Mouse (Mus musculus): Measurements from ENCODE around the gene Rad51b. TPM values are rescaled to one million over a fixed set of nuclear protein-coding genes. Genes with fewer than 3 reads are reported as not detected.

The Rad51b gene
- polyA plus RNA-seq, 1 experiment from 2014 or later: 3.9 TPM

- H3K27ac ChIP-seq: peak overlapping the region; percentile 51; the same call in 1 of the 2 replicates
- no peak overlapping the region for H3K4me3 ChIP-seq (replicated peaks; ENCODE audit: low read depth, low read length)
- H3K36me3 ChIP-seq (ENCODE audit: insufficient read depth, low read length): no peaks in the 10 kb centered on the region
- H3K4me1 ChIP-seq (replicated peaks; ENCODE audit: insufficient read depth, low read length): peaks cover 10% of the 10 kb centered on the region; the same call in 1 of the 2 replicates
- no peak overlapping the region for H3K4me2 ChIP-seq (ENCODE audit: low read length)
- DNase-seq (ENCODE audit: low spot score) (peak; percentile 86), ATAC-seq (replicated peaks; ENCODE audit: low FRiP score, low read depth) (no peak)
- TF ChIP-seq CTCF (IDR thresholded peaks at IDR 0.05; ENCODE audit: low read depth): no peak
- H3K9me3 ChIP-seq (replicated peaks; ENCODE audit: low read length): no peaks in the 10 kb centered on the region
- WGBS: 54% methylated on average over 5 of the region's 5 CpGs
- H3K9ac ChIP-seq (ENCODE audit: low read depth, low read length): 0 out of 2 replicates have a peak overlapping the region, but pooled peaks have one; percentile 8
- H3K27me3 ChIP-seq (ENCODE audit: insufficient read depth, low read length): no peaks in the 10 kb centered on the region
Measured at GRCm38 (mm10) chr12:79615717-79616316, 318.7 kb downstream of the Rad51b start.

- WGBS: 97% methylated on average over 1 of the region's 1 CpGs
- ATAC-seq (replicated peaks; ENCODE audit: low FRiP score, low read depth) (no peak), DNase-seq (ENCODE audit: low spot score) (no peak)
- Histone ChIP-seq H3K27ac (no peak overlapping the region), H3K4me1 (replicated peaks; ENCODE audit: insufficient read depth, low read length) (0 out of 2 replicates have a peak, but pooled peaks cover 6% of the 10 kb centered on the region), H3K4me2 (ENCODE audit: low read length) (no peak overlapping the region), H3K9me3 (replicated peaks; ENCODE audit: low read length) (no peaks in the 10 kb centered on the region), H3K9ac (ENCODE audit: low read depth, low read length) (no peak overlapping the region), H3K36me3 (ENCODE audit: insufficient read depth, low read length) (no peaks in the 10 kb centered on the region), H3K27me3 (ENCODE audit: insufficient read depth, low read length) (no peaks in the 10 kb centered on the region), H3K4me3 (replicated peaks; ENCODE audit: low read depth, low read length) (no peak overlapping the region)
- TF ChIP-seq CTCF (IDR thresholded peaks at IDR 0.05; ENCODE audit: low read depth): peak; percentile 32
Measured at GRCm38 (mm10) chr12:79619009-79619408, 321.9 kb downstream of the Rad51b start.

- DNase-seq (ENCODE audit: low spot score): no peak
- 0 out of 2 replicates have a peak, but pooled peaks cover 3% of the 10 kb centered on the region for H3K4me1 ChIP-seq (replicated peaks; ENCODE audit: insufficient read depth, low read length)
- H3K27me3 ChIP-seq (ENCODE audit: insufficient read depth, low read length): no peaks in the 10 kb centered on the region
- no peaks in the 10 kb centered on the region for H3K36me3 ChIP-seq (ENCODE audit: insufficient read depth, low read length)
- H3K9me3 ChIP-seq (replicated peaks; ENCODE audit: low read length): no peaks in the 10 kb centered on the region
- no peak for TF ChIP-seq CTCF (IDR thresholded peaks at IDR 0.05; ENCODE audit: low read depth)
- 46% methylated on average over 5 of the region's 5 CpGs for WGBS
- no peak overlapping the region for H3K27ac ChIP-seq
- no peak overlapping the region for H3K9ac ChIP-seq (ENCODE audit: low read depth, low read length)
- ATAC-seq (replicated peaks; ENCODE audit: low FRiP score, low read depth): no peak
- H3K4me2 ChIP-seq (ENCODE audit: low read length): no peak overlapping the region
- no peak overlapping the region for H3K4me3 ChIP-seq (replicated peaks; ENCODE audit: low read depth, low read length)
Measured at GRCm38 (mm10) chr12:79620693-79621092, 323.6 kb downstream of the Rad51b start.

- 87% methylated on average over 1 of the region's 1 CpGs for WGBS
- TF ChIP-seq CTCF (IDR thresholded peaks at IDR 0.05; ENCODE audit: low read depth): no peak
- ATAC-seq (replicated peaks; ENCODE audit: low FRiP score, low read depth): no peak
- Histone ChIP-seq H3K27ac (no peak overlapping the region), H3K4me2 (ENCODE audit: low read length) (no peak overlapping the region), H3K4me1 (replicated peaks; ENCODE audit: insufficient read depth, low read length) (no peaks in the 10 kb centered on the region), H3K27me3 (ENCODE audit: insufficient read depth, low read length) (no peaks in the 10 kb centered on the region), H3K36me3 (ENCODE audit: insufficient read depth, low read length) (no peaks in the 10 kb centered on the region), H3K9ac (ENCODE audit: low read depth, low read length) (no peak overlapping the region), H3K9me3 (replicated peaks; ENCODE audit: low read length) (no peaks in the 10 kb centered on the region), H3K4me3 (replicated peaks; ENCODE audit: low read depth, low read length) (no peak overlapping the region)
- DNase-seq (ENCODE audit: low spot score): no peak
Measured at GRCm38 (mm10) chr12:79623308-79623707, 326.2 kb downstream of the Rad51b start.

- Histone ChIP-seq H3K36me3 (ENCODE audit: insufficient read depth, low read length) (no peaks in the 10 kb centered on the region), H3K9me3 (replicated peaks; ENCODE audit: low read length) (no peaks in the 10 kb centered on the region), H3K27ac (peak overlapping the region; percentile 5; the same call in 1 of the 2 replicates), H3K4me3 (replicated peaks; ENCODE audit: low read depth, low read length) (no peak overlapping the region), H3K4me1 (replicated peaks; ENCODE audit: insufficient read depth, low read length) (no peaks in the 10 kb centered on the region), H3K4me2 (ENCODE audit: low read length) (no peak overlapping the region), H3K9ac (ENCODE audit: low read depth, low read length) (no peak overlapping the region), H3K27me3 (ENCODE audit: insufficient read depth, low read length) (no peaks in the 10 kb centered on the region)
- ATAC-seq (replicated peaks; ENCODE audit: low FRiP score, low read depth) (no peak), DNase-seq (ENCODE audit: low spot score) (peak; percentile 66)
- 41% methylated on average over 7 of the region's 7 CpGs for WGBS
- TF ChIP-seq CTCF (IDR thresholded peaks at IDR 0.05; ENCODE audit: low read depth): no peak
Measured at GRCm38 (mm10) chr12:79625699-79626554, 328.8 kb downstream of the Rad51b start.

GRCm38 (mm10) chr12:79626555-79627080, 329.5 kb downstream of the Rad51b start:
- WGBS: 65% methylated on average over 4 of the region's 4 CpGs
- 0 out of 2 replicates have a peak overlapping the region, but pooled peaks have one; percentile 5 for H3K27ac ChIP-seq
- no peak for TF ChIP-seq CTCF (IDR thresholded peaks at IDR 0.05; ENCODE audit: low read depth)

More at GRCm38 (mm10) chr12:79626555-79627080, 329.5 kb downstream of the Rad51b start:
- Histone ChIP-seq H3K4me3 (replicated peaks; ENCODE audit: low read depth, low read length) (no peak overlapping the region), H3K9me3 (replicated peaks; ENCODE audit: low read length) (no peaks in the 10 kb centered on the region), H3K4me2 (ENCODE audit: low read length) (no peak overlapping the region), H3K4me1 (replicated peaks; ENCODE audit: insufficient read depth, low read length) (no peaks in the 10 kb centered on the region), H3K36me3 (ENCODE audit: insufficient read depth, low read length) (no peaks in the 10 kb centered on the region), H3K27me3 (ENCODE audit: insufficient read depth, low read length) (no peaks in the 10 kb centered on the region), H3K9ac (ENCODE audit: low read depth, low read length) (no peak overlapping the region)
- no peak for DNase-seq (ENCODE audit: low spot score)
- ATAC-seq (replicated peaks; ENCODE audit: low FRiP score, low read depth): no peak

Measured in kidney, postnatal 0 days (tissue).